Mouse (Mus musculus): Measurements from ENCODE around the gene Theg.

DNA sequence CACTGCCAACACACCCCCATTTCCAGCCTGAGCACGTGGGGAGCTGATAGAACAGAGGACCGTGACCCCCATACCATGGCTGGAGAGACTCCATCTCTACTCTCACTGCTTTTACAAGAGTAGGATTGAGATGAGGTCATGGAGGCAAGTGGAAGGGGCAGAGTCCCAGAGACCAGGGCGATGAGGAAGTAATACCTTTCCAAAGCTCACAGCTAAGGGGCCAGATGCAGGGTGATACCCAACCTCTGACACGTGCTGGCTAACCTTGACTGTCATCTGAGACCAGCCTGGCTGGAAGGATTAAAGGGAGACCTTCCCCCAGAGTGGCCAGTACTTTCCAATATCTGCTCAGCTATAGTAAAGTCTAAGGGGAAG is 608 bp upstream of the Theg start:
- TF ChIP-seq CTCF (conservative IDR thresholded peaks at IDR 0.05; ENCODE audit: insufficient read depth, insufficient read length, low read depth, low read length) = no peak
- TF ChIP-seq POLR2A (IDR thresholded peaks at IDR 0.05; ENCODE audit: low read depth, low read length) = no peak

Data from kidney, adult 2 months (tissue).